8 mouse cellular contexts compared by ENCODE assay signal in the genomic region with DNA sequence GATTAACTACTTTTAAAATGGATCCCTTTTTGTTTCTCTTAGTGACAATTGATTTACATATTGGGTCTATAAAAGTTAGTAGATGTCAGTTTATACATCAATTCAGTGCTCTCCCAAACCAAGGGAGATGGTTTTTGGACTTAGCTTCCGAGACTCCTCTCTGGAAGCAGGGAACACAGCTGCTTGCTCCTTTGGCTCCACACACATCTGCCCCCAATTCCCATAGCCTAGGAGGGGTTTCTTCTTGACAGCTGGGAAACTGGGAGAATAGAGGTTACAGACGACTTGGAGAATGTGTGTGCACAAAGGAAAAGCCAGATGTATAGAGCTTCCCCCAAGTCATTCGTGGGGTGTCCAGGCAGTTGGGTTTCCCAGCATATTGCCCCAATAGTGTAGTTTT. TPM values are rescaled to one million over a fixed set of nuclear protein-coding genes. Genes with fewer than 3 reads are reported as not detected.
DNase-seq lines count a peak whose midpoint lies in the region; ATAC-seq and TF ChIP-seq lines count a peak whose summit lies in the region.

No protein-coding gene starts in this region.

- peaks cover 34% of the 10 kb centered on the region for H3K4me1 ChIP-seq in erythroblast, embryonic 14.5 days (ENCODE audit: control insufficient read depth)
- peaks cover 16% of the 10 kb centered on the region for H3K4me1 ChIP-seq in G1E (ENCODE audit: insufficient read depth, low read depth, low read length)
- peaks cover 6% of the 10 kb centered on the region for H3K4me1 ChIP-seq in heart, postnatal 0 days (ENCODE audit: control insufficient read depth, insufficient read depth)
- peaks cover 22% of the 10 kb centered on the region for H3K4me1 ChIP-seq in midbrain, embryonic 10.5 days

- no peak overlapping the region; the same call in 1 of the 2 replicates for H3K9ac ChIP-seq in heart, postnatal 0 days (replicated peaks; ENCODE audit: low read depth, low read length)

- peak overlapping the region; percentile 75 for H3K4me3 ChIP-seq in erythroblast, embryonic 14.5 days (replicated peaks)
- H3K4me3 ChIP-seq in G1E (ENCODE audit: low read depth, low read length) = peak overlapping the region; percentile 72; the same call in 1 of the 2 replicates
- H3K4me3 ChIP-seq in heart, postnatal 0 days (ENCODE audit: low read depth, low read length) = peak overlapping the region; percentile 59
- H3K4me3 ChIP-seq in midbrain, embryonic 10.5 days = peak overlapping the region; percentile 69

- ATAC-seq in erythroblast, adult 5-6 weeks (replicated peaks; ENCODE audit: low FRiP score, poor library complexity, severe bottlenecking) = no peak
- ATAC-seq in G1E (ENCODE audit: extremely low read depth, insufficient number of reproducible peaks, low FRiP score, poor library complexity, severe bottlenecking) = no peak
- no peak for ATAC-seq in heart, postnatal 0 days (ENCODE audit: insufficient read depth, low read depth)

- TF ChIP-seq EP300 in heart, postnatal 0 days (IDR thresholded peaks at IDR 0.05; ENCODE audit: low read depth) = no peak

- WGBS in heart, postnatal 0 days = 52% methylated on average over 3 of the region's 3 CpGs
- WGBS in midbrain, embryonic 10.5 days = 52% methylated on average over 3 of the region's 3 CpGs

- H3K36me3 ChIP-seq in erythroblast, embryonic 14.5 days (ENCODE audit: control insufficient read depth) = no peaks in the 10 kb centered on the region; the same call in 1 of the 2 replicates
- no peaks in the 10 kb centered on the region for H3K36me3 ChIP-seq in G1E (replicated peaks)
- no peaks in the 10 kb centered on the region for H3K36me3 ChIP-seq in heart, postnatal 0 days (replicated peaks; ENCODE audit: control insufficient read depth, insufficient read depth, low read length)
- no peaks in the 10 kb centered on the region for H3K36me3 ChIP-seq in midbrain, embryonic 10.5 days

- no peak for DNase-seq in G1E (ENCODE audit: low spot score)
- DNase-seq in heart, postnatal 0 days (ENCODE audit: low spot score) = no peak
- DNase-seq in midbrain, embryonic 10.5 days (ENCODE audit: low spot score) = peak; percentile 19
- no peak for DNase-seq in natural killer cell, adult 2 months (ENCODE audit: low spot score in 2 of 2)
- DNase-seq in spleen, adult 18-20 months = no peak
- no peak for DNase-seq in right cerebral cortex, postnatal 10 days (ENCODE audit: low spot score in 2 of 2)

- no peaks in the 10 kb centered on the region for H3K9me3 ChIP-seq in erythroblast, embryonic 14.5 days (ENCODE audit: control insufficient read depth, low read length)
- H3K9me3 ChIP-seq in G1E (replicated peaks) = no peaks in the 10 kb centered on the region
- no peaks in the 10 kb centered on the region for H3K9me3 ChIP-seq in heart, postnatal 0 days (replicated peaks; ENCODE audit: control insufficient read depth, low read length)
- no peaks in the 10 kb centered on the region for H3K9me3 ChIP-seq in midbrain, embryonic 10.5 days (replicated peaks)

- no peaks in the 10 kb centered on the region for H3K27me3 ChIP-seq in erythroblast, embryonic 14.5 days (ENCODE audit: control insufficient read depth)
- H3K27me3 ChIP-seq in G1E (ENCODE audit: insufficient read depth, low read length) = peaks cover 2% of the 10 kb centered on the region; the same call in 1 of the 2 replicates
- H3K27me3 ChIP-seq in heart, postnatal 0 days (ENCODE audit: control insufficient read depth, insufficient read depth, low read length) = no peaks in the 10 kb centered on the region
- peaks cover 10% of the 10 kb centered on the region; the same call in 1 of the 2 replicates for H3K27me3 ChIP-seq in midbrain, embryonic 10.5 days (ENCODE audit: low read depth, poor library complexity, severe bottlenecking)

- no peak overlapping the region for H3K27ac ChIP-seq in heart, postnatal 0 days (ENCODE audit: low read depth)
- peak overlapping the region; percentile 86; the same call in 1 of the 2 replicates for H3K27ac ChIP-seq in midbrain, embryonic 10.5 days (replicated peaks)

- H3K4me2 ChIP-seq in heart, postnatal 0 days (ENCODE audit: low read depth, low read length) = peak overlapping the region; percentile 82

- no peak for TF ChIP-seq CTCF in G1E (IDR thresholded peaks at IDR 0.05; ENCODE audit: low read depth, low read length)
- no peak for TF ChIP-seq CTCF in heart, postnatal 0 days (IDR thresholded peaks at IDR 0.05; ENCODE audit: low read depth)

RNA-seq across cellular contexts. Expression of a gene that starts 0.7 kb away (rescaled TPM):
- 0.10 and 0.17 TPM in 2 replicates for polyA plus RNA-seq in erythroblast, embryonic 14.5 days (2012)
- total RNA-seq in erythroblast, adult 5-6 weeks (2015; ENCODE audit: low replicate concordance) = 2.7 and 2.9 TPM in 2 replicates
- total RNA-seq in erythroblast, adult 5-6 weeks (2017; ENCODE audit: low replicate concordance) = 1.1 and 2.2 TPM in 2 replicates
- total RNA-seq in G1E (2014; fragmentation: Nextera tagmentation) (8.1 and 9.2 TPM in 2 replicates), G1E (2017) (3.0 and 6.0 TPM in 2 replicates)
- 0.37 and 0.68 TPM in 2 replicates for polyA plus RNA-seq in G1E (2012)
- total RNA-seq in heart, postnatal 0 days (2014; rRNA removed; ENCODE audit: low replicate concordance) = 0.11 and 4.8 TPM in 2 replicates
- polyA plus RNA-seq in heart, postnatal 0 days (2015; fragmentation: Nextera tagmentation; extraction: Ambion mirVana) = 1.9 and 2.5 TPM in 2 replicates
- 5.8 and 6.1 TPM in 2 replicates for polyA plus RNA-seq in midbrain, embryonic 10.5 days (2016; fragmentation: Nextera tagmentation; extraction: Ambion mirVana)

RNA-seq across cellular contexts. Expression of a gene that starts 27.2 kb away (rescaled TPM):
- not detected in 2 replicates for polyA plus RNA-seq in erythroblast, embryonic 14.5 days (2012)
- not detected in 2 replicates for total RNA-seq in erythroblast, adult 5-6 weeks (2015; ENCODE audit: low replicate concordance)
- not detected in 2 replicates for total RNA-seq in erythroblast, adult 5-6 weeks (2017; ENCODE audit: low replicate concordance)
- total RNA-seq in G1E (2014; fragmentation: Nextera tagmentation) = not detected in 2 replicates
- total RNA-seq in G1E (2017) = 0.06 TPM in 1 of 2 replicates, not detected in the other
- not detected in 2 replicates for polyA plus RNA-seq in G1E (2012)
- 0.31 TPM in 1 of 2 replicates, not detected in the other for total RNA-seq in heart, postnatal 0 days (2014; rRNA removed; ENCODE audit: low replicate concordance)
- not detected in 2 replicates for polyA plus RNA-seq in heart, postnatal 0 days (2015; fragmentation: Nextera tagmentation; extraction: Ambion mirVana)
- 0.07 and 0.09 TPM in 2 replicates for polyA plus RNA-seq in midbrain, embryonic 10.5 days (2016; fragmentation: Nextera tagmentation; extraction: Ambion mirVana)

RNA-seq across cellular contexts. Expression of a gene that starts 49.1 kb away (rescaled TPM):
- not detected in 2 replicates for polyA plus RNA-seq in erythroblast, embryonic 14.5 days (2012)
- 3.3 TPM in 1 of 2 replicates, not detected in the other for total RNA-seq in erythroblast, adult 5-6 weeks (2015; ENCODE audit: low replicate concordance)
- 0.68 and 0.70 TPM in 2 replicates for total RNA-seq in erythroblast, adult 5-6 weeks (2017; ENCODE audit: low replicate concordance)
- total RNA-seq in G1E (2014; fragmentation: Nextera tagmentation) (7.6 and 10.4 TPM in 2 replicates), G1E (2017) (11.6 and 14.4 TPM in 2 replicates)
- 0.57 and 0.69 TPM in 2 replicates for polyA plus RNA-seq in G1E (2012)
- total RNA-seq in heart, postnatal 0 days (2014; rRNA removed; ENCODE audit: low replicate concordance) = 4.3 and 6.9 TPM in 2 replicates
- polyA plus RNA-seq in heart, postnatal 0 days (2015; fragmentation: Nextera tagmentation; extraction: Ambion mirVana) = 8.3 and 9.2 TPM in 2 replicates
- 4.7 and 5.6 TPM in 2 replicates for polyA plus RNA-seq in midbrain, embryonic 10.5 days (2016; fragmentation: Nextera tagmentation; extraction: Ambion mirVana)
